Mouse (Mus musculus): Measurements from ENCODE around the gene Chrna5. TPM values are rescaled to one million over a fixed set of nuclear protein-coding genes. Genes with fewer than 3 reads are reported as not detected.
"Not testable (repeated sequence)": the region's sequence is repeated elsewhere in the genome, so short reads cannot be mapped to it uniquely, and the experiment has no call there.

Gene Chrna5
- 1 to 10 TPM; 6.6 to 9.0 (median 7.2) TPM for total RNA-seq (2022)

DNA sequence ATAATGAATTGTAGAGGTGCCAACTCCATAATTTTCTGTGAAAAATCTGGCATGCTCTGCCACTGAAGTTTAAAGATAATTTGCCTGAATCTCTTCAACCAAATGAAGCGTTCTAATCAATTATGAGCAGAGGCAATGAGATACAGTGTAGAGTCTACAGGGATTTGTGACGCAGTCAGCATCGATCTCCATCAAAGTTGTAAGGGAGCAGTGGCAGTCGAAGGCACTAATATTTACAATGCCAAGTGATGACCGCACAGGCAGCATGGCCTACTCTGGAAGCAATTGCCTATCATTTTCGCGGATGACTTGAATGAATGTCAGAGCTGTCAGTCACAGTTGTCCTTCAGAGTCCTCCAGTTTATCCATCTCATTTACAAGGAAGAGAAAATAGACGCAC, at the start of gene Chrna5:
TSS of gene Chrna5 (plus strand) at position 207 of the 400 bp plus-strand sequence.
- no peak for DNase-seq (ENCODE audit: low spot score in 2 of 2)

DNA sequence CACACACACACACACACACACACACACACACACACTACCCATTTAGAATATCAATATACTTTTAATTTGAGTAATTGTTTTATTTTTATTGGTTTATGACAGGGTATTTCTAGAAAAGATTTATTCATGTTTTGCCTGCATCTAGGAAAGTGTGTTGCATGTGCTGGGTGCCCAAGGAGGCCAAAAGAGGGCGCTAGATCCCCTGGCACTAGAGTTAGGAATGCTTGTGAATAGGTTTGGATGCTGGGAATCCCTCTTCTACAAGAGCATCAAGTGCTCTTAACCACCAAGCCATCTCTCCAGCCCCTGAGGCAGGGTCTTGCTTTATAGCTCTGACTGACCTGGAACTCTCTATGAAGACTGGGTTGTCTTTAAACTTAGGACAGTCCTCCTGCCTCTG, 48.9 kb upstream of the Chrna5 start:
- DNase-seq (ENCODE audit: low spot score in 2 of 2): no peak

DNA sequence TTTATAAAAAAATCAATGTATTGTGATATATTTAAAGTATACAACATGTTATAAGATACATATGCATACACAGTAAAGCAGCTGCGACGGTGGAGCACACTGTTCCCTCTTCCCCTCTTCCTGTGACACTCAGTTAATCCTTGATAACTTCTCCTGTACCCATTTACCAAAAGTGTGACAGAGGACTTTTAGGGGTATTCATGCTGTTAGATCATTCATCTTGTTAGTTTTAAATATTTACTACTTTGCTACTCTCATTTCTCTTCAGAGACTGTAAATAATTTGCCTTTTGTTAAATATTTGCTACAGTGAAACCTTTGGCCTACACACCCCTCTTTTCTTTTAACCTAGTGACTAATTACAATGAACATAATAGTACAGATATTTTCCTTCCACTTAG, 48.3 kb upstream of the Chrna5 start:
- DNase-seq (ENCODE audit: low spot score in 2 of 2): no peak

DNA sequence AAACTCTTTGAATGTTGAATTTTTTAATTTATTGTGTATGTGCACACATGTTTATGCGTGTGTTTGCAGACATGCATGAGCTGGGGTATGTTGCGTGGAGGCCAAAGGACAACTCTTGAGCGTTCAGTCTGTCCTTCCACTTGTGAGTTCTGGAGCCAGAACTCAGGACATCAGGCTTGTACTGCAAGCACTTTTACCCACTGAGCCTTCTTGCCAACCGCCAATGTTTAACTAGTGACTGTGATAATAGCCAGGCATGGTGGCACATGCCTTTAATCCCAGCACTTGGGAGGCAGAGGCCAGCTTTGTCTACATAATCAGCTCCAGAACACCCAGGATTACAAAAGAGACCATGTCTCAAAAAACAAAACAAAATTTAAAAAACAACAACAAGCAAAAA, 38.6 kb upstream of the Chrna5 start:
- no peak for DNase-seq (ENCODE audit: low spot score in 2 of 2)

DNA sequence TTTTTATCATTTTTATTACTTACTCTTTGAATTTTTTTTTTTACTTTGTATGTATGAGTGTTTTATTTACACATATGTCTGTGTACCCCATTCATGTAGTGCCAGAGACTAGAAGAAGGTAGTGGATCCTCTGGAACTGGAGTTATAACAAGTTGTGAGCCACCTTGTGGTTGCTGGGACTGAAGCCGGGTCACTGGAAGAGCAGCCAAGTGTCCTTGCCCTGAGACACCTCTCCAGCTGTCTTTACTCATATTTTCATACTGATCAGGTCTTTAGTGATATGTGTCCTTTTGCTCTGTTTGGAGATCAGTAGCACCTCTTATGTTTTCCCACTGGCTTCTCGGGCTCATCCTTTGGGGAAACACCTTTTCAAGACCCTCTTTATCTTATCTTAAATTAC, 36.2 kb upstream of the Chrna5 start:
- no peak for DNase-seq (ENCODE audit: low spot score in 2 of 2)

DNA sequence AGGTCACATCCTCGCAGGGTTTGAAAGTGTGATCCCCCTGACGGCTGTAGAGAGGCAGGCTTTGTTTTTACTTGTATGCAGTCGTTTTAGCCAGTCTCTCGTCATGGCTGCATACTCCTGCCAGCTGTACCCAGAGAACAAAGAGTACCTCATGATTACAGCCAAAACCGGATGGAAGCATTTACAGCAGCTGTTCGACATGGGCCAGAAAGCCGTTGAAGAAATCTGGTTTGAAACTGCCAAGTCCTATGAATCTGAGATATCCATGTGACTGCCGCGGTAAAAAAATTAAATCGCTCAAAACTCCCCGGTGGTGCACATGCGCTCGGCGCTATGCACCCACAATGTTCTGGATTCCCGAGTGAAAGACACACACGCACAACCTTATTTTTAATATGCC, 34.4 kb upstream of the Chrna5 start:
- peak; percentile 19 to 29 for DNase-seq (ENCODE audit: low spot score in 2 of 2)

DNA sequence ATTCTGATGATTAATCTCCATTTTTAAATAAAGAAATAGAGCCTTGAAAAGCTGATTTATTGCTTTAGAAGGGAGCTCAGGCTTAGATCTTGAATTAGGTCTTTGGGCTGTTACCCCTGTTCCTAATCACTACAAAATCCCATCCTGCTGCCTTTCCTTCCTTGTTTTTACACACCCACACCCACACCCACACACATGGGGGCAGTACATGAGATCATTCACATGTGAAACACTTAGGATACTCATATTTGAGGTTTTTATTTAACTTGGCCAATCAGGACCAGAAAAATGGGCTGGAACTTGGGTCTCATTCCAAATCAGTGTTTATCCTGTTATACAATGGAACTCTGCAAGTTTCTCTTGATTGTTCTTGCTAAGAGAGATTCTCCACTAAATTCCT, 31.2 kb upstream of the Chrna5 start:
- no peak for DNase-seq (ENCODE audit: low spot score in 2 of 2)

DNA sequence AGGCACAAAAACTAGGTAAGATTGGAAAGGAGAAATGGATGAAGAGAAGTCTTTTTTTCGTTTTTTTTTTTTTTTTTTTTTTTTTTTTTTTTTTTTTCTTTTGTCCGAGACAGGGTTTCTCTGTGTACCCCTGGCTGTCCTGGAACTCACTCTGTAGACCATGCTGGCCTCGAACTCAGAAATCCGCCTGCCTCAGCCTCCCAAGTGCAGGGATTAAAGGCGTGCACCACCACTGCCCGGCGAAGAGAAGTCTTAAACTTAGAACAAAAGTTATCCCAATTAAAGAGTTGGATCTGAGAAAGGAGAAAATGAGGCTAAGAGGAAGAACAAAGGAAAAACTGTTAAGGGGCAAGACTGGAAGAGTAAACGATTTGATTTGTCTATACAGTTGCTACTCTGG, 30.5 kb upstream of the Chrna5 start:
- not testable (repeated sequence) for DNase-seq (ENCODE audit: low spot score in 2 of 2)

DNA sequence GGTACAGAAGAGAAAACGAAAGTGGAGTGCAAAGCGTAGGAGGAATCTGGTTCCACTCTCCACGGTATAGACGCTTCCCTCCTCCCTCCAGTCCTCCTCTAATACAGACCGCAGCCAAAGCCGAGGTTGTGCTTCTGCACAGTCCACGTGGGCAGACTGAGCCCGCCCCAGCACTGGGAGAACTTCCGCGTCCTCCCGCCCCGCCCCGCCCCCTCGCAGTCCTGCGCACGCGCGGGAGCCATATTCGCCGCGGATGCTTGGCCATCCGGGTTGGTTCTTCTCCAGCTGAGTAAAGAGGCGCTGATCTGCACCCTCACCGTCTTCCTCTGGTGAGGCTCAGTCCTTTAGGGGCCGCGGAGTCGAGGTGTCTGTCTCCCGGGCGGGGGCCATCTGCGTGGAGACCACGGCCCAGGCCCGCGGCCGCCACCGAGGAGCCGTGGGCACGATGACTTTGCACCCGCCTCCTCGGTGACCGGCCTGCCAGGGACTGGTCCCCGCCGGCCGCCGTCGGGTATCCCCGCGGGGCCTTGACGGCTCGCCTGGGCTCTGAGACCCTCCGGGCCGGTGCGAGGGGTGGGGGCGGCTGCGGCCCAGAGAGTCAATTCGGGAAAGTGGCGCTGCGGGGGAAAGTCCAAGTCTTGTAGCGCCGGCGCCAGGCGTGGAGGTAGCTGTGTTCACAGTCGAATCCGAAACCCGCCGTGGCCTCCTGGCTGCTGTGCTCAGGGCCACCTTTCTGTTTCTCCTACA, 29.9 kb upstream of the Chrna5 start, which contains the start of the genes Psma4 and AY074887:
TSS of gene Psma4 (plus strand) at position 216 of the 747 bp plus-strand sequence.
TSS of gene AY074887 (minus strand) at position 424 of the 747 bp plus-strand sequence.
- DNase-seq (ENCODE audit: low spot score in 2 of 2): peak; percentile 77 to 80

DNA sequence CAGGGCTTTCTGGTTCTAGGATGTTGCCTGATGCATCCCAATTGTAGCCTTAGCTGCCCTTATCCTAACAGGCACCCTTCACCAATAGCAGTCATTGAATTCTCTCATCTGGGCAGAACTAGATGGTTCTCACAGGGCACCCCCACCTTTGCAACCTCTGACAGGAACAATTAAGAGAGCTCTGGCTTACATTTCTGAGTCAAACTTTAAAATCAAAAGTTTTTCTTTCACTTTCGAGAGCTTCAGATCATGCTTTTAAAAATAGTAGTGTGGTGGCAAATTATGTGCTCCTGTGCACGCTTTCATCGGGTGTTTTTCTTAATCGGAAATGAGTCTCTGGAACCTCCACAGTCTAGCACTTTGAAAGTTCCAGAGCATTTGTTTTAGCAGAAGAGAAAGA, 19.6 kb upstream of the Chrna5 start:
- no peak for DNase-seq (ENCODE audit: low spot score in 2 of 2)

DNA sequence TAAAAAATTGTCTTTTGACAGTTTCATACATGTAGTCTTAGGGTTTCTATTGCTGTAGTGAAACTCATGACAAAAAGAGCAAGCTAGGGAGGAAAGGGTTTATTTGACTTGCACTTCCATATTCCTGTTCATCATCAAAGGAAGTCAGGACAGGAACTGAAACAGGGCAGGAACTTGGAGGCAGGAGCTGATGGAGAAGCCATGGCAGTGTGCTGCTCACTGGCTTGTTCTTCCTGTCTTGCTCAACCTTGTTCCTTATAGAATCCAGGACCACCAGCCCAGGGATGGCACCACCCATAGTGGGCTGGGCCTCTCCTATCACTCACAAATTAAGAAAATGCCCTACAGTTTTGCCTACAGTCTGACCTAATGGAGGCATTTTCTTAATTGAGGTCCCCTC, 17.0 kb upstream of the Chrna5 start:
- DNase-seq (ENCODE audit: low spot score in 2 of 2): no peak

DNA sequence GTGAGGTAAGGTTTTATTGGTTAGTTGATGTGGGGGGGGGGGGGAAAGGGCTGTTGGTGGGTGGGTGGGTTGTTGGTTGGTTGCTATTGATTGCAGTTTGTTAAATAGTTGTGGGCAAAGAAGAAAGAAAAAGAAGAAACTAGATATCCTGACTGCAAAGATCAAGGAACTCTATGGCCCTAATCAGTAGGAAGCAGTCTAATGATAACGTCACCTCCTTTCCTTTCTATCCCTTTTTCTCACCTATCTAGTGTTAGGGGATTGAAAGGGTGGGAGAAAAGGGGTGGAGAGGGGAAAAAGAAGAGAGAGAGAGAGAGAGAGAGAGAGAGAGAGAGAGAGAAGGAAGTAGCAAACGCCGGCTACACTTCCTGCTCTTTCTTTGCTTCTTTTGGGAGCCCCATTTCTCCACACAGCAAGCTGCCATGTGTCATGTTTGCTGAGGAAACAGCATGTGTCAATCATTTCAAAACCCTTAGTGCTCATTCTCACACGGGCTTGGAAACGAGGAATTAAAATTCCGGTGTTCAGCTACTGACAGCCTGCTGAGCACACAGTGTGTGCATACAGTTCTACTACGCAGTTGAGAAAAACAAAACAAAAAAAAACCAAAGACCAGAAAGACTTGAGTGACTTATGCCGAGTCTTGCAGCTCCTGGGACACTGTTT, 10.6 kb upstream of the Chrna5 start:
- no peak for DNase-seq (ENCODE audit: low spot score in 2 of 2)

DNA sequence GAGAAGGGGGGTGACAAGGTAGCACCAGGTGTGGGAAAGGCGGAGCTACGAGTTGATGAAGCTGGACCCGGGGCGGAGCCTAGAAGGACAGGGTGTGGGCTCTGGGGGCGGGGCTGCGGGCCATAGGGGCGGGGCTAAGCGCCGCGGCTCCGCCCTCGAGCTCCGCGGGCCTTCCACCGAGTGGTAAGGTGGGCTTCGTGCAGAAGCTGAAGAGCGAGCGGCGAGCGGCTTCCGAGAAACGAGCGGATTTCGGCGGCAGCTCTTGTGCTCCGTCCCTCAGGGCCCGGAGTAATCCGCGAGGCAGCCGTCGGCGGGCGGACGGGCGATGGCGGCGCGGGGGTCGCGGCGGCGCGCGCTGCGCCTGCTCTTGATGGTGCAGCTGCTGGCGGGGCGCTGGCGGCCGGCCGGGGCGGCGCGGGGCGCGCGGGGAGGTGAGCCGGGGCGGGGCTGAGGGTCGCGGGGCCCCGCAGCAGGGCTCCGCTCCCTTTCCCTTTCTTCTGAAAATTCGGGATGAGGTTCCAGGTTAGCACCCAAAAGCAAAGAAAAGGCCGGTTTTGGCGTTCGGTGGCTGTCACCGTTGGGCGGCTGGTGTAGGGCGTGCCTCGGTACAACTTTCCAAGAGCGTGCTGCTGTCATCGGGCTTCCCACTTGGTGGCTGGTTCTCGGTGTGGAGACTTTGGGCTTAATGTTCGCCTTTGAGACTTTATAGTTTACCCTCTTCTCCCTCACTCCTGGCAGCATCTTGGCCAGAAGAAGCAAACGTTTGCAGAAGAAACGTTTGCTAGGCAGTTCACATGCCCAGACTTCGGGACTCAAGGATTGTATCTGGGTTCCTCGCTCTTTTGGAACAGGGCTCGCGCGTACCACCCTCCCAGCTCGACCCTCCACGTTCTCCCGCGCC, 861 bp downstream of the Chrna5 start:
- DNase-seq (ENCODE audit: low spot score in 2 of 2): no peak

DNA sequence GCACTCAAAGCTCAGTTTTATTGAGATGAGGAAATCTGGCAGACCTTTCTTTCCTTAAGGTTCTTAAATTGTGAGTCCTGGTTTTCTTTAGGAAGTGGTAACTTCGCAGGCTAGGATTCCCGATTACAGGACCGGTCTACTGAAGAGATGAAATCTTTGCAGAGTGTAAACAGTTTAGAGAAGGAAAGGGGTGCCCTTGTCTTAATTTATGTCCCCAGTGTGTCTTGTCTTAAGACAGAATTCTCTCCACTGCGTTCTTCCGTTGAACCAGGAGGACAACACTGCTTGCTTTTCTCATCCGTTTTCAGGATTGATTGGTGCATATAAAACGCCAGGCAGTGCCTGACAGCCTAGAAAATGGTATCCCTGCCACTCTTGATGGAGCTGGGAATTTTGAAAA, 1.7 kb downstream of the Chrna5 start:
- DNase-seq (ENCODE audit: low spot score in 2 of 2): no peak

DNA sequence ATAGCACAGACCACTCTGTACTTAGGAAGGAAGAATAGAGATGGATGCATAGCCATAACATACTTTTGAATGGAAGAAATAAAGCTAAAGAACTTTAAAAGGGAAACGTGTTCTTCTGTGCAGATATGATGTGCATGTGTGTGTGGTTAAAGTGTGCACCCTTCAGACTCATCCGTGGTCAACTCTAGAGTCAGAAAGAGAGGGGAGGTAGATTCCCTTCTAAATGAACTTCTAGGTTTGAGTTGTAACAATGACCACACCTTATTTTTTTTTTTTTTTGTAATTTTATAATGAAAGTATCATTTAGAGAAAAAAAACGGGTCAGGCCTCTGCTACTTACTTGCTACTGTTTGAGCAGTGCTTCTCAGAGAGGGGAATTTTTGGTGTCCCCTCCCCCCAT, 9.7 kb downstream of the Chrna5 start:
- DNase-seq (ENCODE audit: low spot score in 2 of 2): no peak

DNA sequence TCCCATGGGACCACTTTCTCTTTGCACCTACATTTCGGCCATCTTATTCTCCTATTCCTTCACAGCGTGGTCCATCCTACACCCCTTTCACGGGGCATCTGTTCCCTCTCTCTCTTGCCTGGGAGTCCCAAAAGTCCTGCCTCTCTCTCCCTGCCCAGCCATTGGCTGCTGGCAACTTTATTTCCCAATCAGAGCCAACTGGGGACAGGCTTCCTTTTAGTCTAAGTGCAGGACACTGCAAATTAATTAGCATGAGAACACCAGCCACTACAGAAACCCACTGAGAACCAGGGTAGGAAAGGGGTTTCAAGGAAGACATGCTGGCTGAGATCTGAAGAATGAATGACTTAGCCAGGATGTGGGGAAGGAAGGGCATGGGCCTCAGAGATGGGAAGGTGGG, 13.7 kb downstream of the Chrna5 start:
- DNase-seq (ENCODE audit: low spot score in 2 of 2): no peak

DNA sequence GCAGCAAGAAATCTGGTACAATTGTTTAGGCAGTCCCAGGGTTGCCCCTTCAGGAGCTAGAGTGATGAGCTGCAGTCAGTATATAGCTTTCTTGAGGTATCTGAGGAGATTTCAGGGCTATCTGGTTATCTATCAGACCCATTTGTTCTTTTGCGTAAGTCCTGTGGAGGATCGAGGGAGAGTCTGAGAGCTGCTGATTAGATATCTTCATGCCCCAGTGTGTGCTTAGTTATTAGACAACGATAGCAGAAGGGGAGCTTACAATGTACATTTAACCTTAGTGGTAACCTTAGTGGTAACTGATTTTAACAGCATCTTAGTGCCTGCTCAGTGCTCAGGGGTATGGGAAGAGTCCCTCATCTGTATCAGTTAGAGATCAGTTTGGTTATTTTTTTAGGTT, 15.0 kb downstream of the Chrna5 start:
- DNase-seq (ENCODE audit: low spot score in 2 of 2): no peak

DNA sequence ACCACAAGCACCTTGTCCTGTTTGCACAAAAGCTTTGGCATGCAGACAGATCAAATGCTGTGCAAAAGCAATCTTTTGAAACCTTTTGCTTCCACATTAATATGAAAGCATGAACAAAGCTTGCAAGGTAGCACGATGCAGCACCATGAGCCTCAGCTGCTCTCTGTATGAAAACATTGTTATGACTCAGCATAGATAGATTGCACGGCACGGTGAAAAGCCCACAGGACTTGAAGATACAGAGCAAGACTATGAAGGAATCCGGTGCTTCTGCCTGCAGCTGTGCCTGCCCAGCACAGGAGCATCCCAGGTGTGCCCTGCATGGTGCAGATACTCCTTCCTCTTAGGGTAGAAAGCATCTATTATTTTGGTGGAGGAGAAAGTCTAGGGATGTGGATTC, 22.9 kb downstream of the Chrna5 start:
- DNase-seq (ENCODE audit: low spot score in 2 of 2): no peak

DNA sequence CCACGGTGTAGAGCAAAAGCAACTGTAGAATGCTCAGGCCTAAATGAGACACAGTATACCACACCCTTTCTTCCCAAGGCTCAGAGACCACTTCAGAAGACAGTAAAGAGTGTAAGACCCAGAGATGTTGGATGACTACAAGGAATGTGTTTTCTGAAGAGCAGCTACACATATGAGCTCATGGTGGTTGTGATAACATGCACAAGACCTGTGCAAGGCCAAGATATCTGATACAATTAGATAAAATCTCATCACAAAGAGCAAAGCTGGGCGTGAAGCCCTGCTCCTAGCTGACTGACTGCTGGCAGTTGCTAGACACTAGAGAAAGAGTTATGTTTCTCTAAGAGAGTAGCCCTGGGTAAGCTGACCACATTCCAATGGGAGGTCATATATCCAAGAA, 29.0 kb downstream of the Chrna5 start:
- no peak for DNase-seq (ENCODE audit: low spot score in 2 of 2)

DNA sequence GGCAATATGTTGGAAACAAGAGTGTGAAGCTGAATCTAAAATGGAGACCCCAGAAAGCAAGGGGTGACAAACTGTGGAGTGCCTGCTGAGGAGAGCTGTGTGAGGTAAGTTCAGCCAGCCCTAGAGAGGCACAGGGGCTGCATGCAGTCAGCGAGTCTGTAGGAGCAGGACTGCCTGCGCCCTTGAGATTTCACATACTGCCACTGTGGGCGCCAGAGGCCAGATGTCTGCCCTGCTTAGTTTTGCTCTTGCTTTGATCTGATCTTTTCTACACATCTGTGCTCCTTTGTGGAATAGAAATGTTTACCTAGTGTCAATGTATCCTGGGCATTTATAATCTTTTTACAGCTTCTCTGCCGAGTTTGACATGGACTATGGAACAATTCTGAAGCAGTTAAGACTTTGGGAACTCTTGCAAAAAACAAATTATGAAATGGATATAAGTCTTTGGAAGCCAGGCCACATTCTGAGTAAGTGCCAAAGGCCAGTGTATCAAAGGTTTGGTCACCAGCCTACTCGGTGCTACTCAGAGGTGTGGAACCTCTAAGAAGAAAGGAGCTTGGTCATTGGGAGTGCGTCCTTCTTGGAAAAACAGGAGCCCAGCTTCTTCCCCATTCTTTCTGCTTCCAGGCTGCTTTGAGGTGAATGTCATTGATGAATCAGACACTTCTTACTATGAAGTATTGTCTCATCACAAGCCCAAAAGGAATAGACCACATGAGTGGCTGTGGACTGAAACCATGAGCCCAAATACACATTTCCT, 30.1 kb downstream of the Chrna5 start:
- no peak for DNase-seq (ENCODE audit: low spot score in 2 of 2)

DNA sequence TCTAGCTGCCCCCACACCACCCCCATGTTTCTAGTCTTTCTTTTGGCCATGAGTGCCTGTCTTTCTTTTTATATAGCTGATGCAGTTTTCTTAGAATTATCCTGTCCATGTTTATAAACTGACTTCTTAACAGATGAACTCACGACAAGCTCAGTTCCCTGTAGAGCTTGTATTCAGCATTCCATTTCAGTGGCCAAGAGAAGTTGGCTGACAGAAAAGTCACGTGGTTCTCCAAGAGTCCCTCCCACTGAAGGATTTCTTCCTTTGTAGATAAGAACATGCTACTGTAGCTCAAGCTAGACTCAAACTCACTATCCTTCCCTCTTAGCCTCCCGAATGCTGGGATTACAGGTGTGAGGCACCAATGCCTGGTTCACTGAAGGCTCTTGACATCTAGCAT, 36.2 kb downstream of the Chrna5 start:
- DNase-seq (ENCODE audit: low spot score in 2 of 2): no peak
